Mouse (Mus musculus): ENCODE data around the gene Itpr3. TPM values are rescaled to one million over a fixed set of nuclear protein-coding genes. Genes with fewer than 3 reads are reported as not detected.

Itpr3 gene
- polyA plus RNA-seq, 1 experiment: 12.5 TPM

- H3K27ac ChIP-seq (ENCODE audit: control insufficient read depth, insufficient read depth, low read depth, low read length, poor library complexity): peak overlapping the region; percentile 83; the same call in 1 of the 2 replicates
- TF ChIP-seq CTCF (IDR thresholded peaks at IDR 0.05; ENCODE audit: control insufficient read depth, insufficient read depth, low read length) (no peak), POLR2A (IDR thresholded peaks at IDR 0.05; ENCODE audit: borderline replicate concordance, control insufficient read depth, low read depth, low read length) (no peak)
Observed at GRCm38 (mm10) chr17:27056170-27056569, 934 bp upstream of the Itpr3 start.

GRCm38 (mm10) chr17:27057517-27058055 lies 482 bp downstream of the Itpr3 start:
- TF ChIP-seq CTCF (IDR thresholded peaks at IDR 0.05; ENCODE audit: control insufficient read depth, insufficient read depth, low read length) (no peak), POLR2A (IDR thresholded peaks at IDR 0.05; ENCODE audit: borderline replicate concordance, control insufficient read depth, low read depth, low read length) (no peak)
- WGBS: 2% methylated on average over 24 of the region's 24 CpGs
- peak overlapping the region; percentile 83 for H3K27ac ChIP-seq (ENCODE audit: control insufficient read depth, insufficient read depth, low read depth, low read length, poor library complexity)
- no peaks in the 10 kb centered on the region for H3K4me1 ChIP-seq (ENCODE audit: control insufficient read depth, insufficient read depth, low read length)
- H3K4me3 ChIP-seq (replicated peaks; ENCODE audit: control insufficient read depth, low read depth, low read length): peak overlapping the region; percentile 84

More at GRCm38 (mm10) chr17:27056170-27056569, 934 bp upstream of the Itpr3 start:
- peak overlapping the region; percentile 55 for H3K4me3 ChIP-seq (replicated peaks; ENCODE audit: control insufficient read depth, low read depth, low read length)
- WGBS: under 1% methylated on average over 13 of the region's 13 CpGs
- 0 out of 2 replicates have a peak, but pooled peaks cover 2% of the 10 kb centered on the region for H3K4me1 ChIP-seq (ENCODE audit: control insufficient read depth, insufficient read depth, low read length)

GRCm38 (mm10) chr17:27060698-27061097 lies 3.6 kb downstream of the Itpr3 start:
- 27% methylated on average over 8 of the region's 8 CpGs for WGBS
- TF ChIP-seq POLR2A (IDR thresholded peaks at IDR 0.05; ENCODE audit: borderline replicate concordance, control insufficient read depth, low read depth, low read length) (no peak), CTCF (IDR thresholded peaks at IDR 0.05; ENCODE audit: control insufficient read depth, insufficient read depth, low read length) (no peak)
- H3K4me1 ChIP-seq (ENCODE audit: control insufficient read depth, insufficient read depth, low read length): peaks cover 7% of the 10 kb centered on the region; the same call in 1 of the 2 replicates
- no peak overlapping the region for H3K4me3 ChIP-seq (replicated peaks; ENCODE audit: control insufficient read depth, low read depth, low read length)
- no peak overlapping the region for H3K27ac ChIP-seq (ENCODE audit: control insufficient read depth, insufficient read depth, low read depth, low read length, poor library complexity)

GRCm38 (mm10) chr17:27061727-27062126 lies 4.6 kb downstream of the Itpr3 start:
- H3K27ac ChIP-seq (ENCODE audit: control insufficient read depth, insufficient read depth, low read depth, low read length, poor library complexity): no peak overlapping the region
- WGBS: 91% methylated on average over 3 of the region's 3 CpGs
- H3K4me3 ChIP-seq (replicated peaks; ENCODE audit: control insufficient read depth, low read depth, low read length): no peak overlapping the region
- peaks cover 7% of the 10 kb centered on the region; the same call in 1 of the 2 replicates for H3K4me1 ChIP-seq (ENCODE audit: control insufficient read depth, insufficient read depth, low read length)
- TF ChIP-seq CTCF (IDR thresholded peaks at IDR 0.05; ENCODE audit: control insufficient read depth, insufficient read depth, low read length) (no peak), POLR2A (IDR thresholded peaks at IDR 0.05; ENCODE audit: borderline replicate concordance, control insufficient read depth, low read depth, low read length) (no peak)

GRCm38 (mm10) chr17:27062684-27063083 lies 5.6 kb downstream of the Itpr3 start:
- WGBS: 87% methylated on average over 7 of the region's 7 CpGs
- no peak overlapping the region for H3K4me3 ChIP-seq (replicated peaks; ENCODE audit: control insufficient read depth, low read depth, low read length)
- H3K27ac ChIP-seq (ENCODE audit: control insufficient read depth, insufficient read depth, low read depth, low read length, poor library complexity): no peak overlapping the region

GRCm38 (mm10) chr17:27063717-27064116 lies 6.6 kb downstream of the Itpr3 start:
- Histone ChIP-seq H3K4me3 (replicated peaks; ENCODE audit: control insufficient read depth, low read depth, low read length) (no peak overlapping the region), H3K4me1 (ENCODE audit: control insufficient read depth, insufficient read depth, low read length) (peaks cover 7% of the 10 kb centered on the region; the same call in 1 of the 2 replicates), H3K27ac (ENCODE audit: control insufficient read depth, insufficient read depth, low read depth, low read length, poor library complexity) (no peak overlapping the region)
- TF ChIP-seq POLR2A (IDR thresholded peaks at IDR 0.05; ENCODE audit: borderline replicate concordance, control insufficient read depth, low read depth, low read length): no peak
- TF ChIP-seq CTCF (IDR thresholded peaks at IDR 0.05; ENCODE audit: control insufficient read depth, insufficient read depth, low read length): no peak
- WGBS: 60% methylated on average over 6 of the region's 6 CpGs

More at GRCm38 (mm10) chr17:27062684-27063083, 5.6 kb downstream of the Itpr3 start:
- TF ChIP-seq POLR2A (IDR thresholded peaks at IDR 0.05; ENCODE audit: borderline replicate concordance, control insufficient read depth, low read depth, low read length) (no peak), CTCF (IDR thresholded peaks at IDR 0.05; ENCODE audit: control insufficient read depth, insufficient read depth, low read length) (no peak)
- H3K4me1 ChIP-seq (ENCODE audit: control insufficient read depth, insufficient read depth, low read length): peaks cover 7% of the 10 kb centered on the region; the same call in 1 of the 2 replicates

- TF ChIP-seq CTCF (IDR thresholded peaks at IDR 0.05; ENCODE audit: control insufficient read depth, insufficient read depth, low read length): no peak
- TF ChIP-seq POLR2A (IDR thresholded peaks at IDR 0.05; ENCODE audit: borderline replicate concordance, control insufficient read depth, low read depth, low read length): no peak
- 40% methylated on average over 2 of the region's 2 CpGs for WGBS
- no peak overlapping the region for H3K4me3 ChIP-seq (replicated peaks; ENCODE audit: control insufficient read depth, low read depth, low read length)
- no peak overlapping the region for H3K27ac ChIP-seq (ENCODE audit: control insufficient read depth, insufficient read depth, low read depth, low read length, poor library complexity)
- peaks cover 7% of the 10 kb centered on the region; the same call in 1 of the 2 replicates for H3K4me1 ChIP-seq (ENCODE audit: control insufficient read depth, insufficient read depth, low read length)
Observed at GRCm38 (mm10) chr17:27064195-27064594, 7.1 kb downstream of the Itpr3 start.

GRCm38 (mm10) chr17:27066065-27066464 lies 9.0 kb downstream of the Itpr3 start:
- 63% methylated on average over 7 of the region's 7 CpGs for WGBS
- H3K4me1 ChIP-seq (ENCODE audit: control insufficient read depth, insufficient read depth, low read length): peaks cover 7% of the 10 kb centered on the region; the same call in 1 of the 2 replicates
- H3K4me3 ChIP-seq (replicated peaks; ENCODE audit: control insufficient read depth, low read depth, low read length): no peak overlapping the region
- no peak overlapping the region for H3K27ac ChIP-seq (ENCODE audit: control insufficient read depth, insufficient read depth, low read depth, low read length, poor library complexity)
- TF ChIP-seq CTCF (IDR thresholded peaks at IDR 0.05; ENCODE audit: control insufficient read depth, insufficient read depth, low read length): no peak
- no peak for TF ChIP-seq POLR2A (IDR thresholded peaks at IDR 0.05; ENCODE audit: borderline replicate concordance, control insufficient read depth, low read depth, low read length)

Data from bone marrow, adult 2 months (tissue).